Mouse (Mus musculus) ovary, postnatal 14 days (tissue): ENCODE data around the gene Fosl1.
A peak's percentile ranks its signal among the peaks of the same experiment; 100 is the strongest.

Experiments used
- DNase-seq: peaks from one replicate; pipeline ENCODE4 v3.0.0; 2022; ENCODE audit warnings: low spot score

Fosl1 gene

DNA sequence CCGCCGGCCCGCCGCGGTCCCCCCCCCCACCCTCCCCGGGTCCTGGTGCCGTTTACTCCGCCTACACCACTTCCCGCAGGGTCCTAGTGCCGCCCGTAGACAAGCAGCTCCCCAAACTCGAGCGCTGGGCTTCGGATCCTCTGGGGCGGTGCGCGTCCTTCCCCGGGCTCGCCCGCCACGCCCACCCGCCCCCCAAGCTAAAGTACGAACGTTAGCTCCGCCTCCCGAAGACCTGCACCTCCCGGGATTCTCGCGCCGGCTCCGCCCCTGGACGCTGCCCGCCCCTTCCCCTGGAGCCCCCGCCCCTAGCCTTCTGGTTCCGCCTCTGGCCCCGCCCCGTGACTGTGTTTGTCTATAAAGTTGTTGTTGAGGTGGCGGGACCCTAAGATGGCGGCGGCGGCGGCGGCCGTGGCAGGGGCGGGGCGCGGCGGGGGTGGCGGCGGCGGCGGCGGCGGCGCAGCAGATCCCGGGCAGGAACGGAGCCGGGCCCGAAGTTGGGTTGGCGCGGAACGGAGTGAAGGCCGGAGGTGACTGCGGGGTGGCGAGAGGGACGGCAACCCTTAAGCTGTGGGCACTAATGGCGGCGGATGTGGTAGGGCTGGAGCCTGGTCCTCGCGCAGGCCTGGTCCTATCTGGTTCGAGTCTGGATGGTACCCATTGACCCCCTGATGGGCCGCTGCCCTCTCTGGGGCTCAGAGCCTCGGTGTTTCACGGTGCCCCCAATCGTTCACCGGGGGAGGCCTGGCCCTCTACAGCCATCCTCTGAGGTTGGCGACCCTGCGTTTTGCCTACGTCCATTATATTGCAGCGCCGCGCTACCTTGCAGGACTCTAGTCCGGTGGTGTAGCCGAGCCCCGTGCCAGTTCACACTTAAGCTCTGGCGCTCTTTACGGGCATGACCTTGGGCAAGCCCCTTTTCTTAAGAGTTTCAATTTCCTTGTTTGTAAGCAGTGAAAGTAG is 22.3 kb upstream of the Fosl1 start, which contains the start of the genes Drap1 and AI837181:
Gene Drap1 (minus strand): TSS at position 198 of the 960 bp plus-strand sequence.
Gene AI837181 (plus strand): TSS at position 363 of the 960 bp plus-strand sequence.
- DNase-seq: peak; percentile 92

DNA sequence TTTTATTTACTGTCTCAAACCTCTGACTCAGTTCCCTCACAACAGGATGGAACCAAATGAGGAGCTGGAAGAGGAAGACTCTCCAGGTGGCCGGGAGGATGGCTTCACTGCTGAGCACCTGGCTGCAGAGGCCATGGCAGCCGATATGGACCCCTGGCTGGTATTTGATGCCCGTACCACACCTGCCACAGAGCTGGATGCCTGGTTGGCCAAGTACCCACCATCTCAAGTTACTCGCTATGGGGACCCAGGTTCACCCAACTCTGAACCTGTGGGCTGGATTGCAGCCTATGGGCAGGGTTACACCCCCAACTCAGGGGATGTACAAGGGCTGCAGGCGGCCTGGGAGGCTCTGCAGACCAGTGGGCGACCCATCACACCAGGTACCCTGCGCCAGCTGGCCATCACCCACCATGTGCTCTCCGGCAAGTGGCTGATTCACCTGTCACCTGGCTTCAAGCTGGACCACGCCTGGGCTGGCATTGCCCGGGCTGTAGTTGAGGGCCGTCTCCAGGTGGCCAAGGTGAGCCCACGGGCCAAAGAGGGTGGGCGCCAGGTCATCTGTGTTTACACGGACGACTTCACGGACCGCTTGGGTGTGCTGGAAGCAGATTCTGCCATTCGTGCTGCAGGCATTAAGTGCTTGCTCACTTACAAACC is 21.3 kb upstream of the Fosl1 start:
- DNase-seq: no peak

DNA sequence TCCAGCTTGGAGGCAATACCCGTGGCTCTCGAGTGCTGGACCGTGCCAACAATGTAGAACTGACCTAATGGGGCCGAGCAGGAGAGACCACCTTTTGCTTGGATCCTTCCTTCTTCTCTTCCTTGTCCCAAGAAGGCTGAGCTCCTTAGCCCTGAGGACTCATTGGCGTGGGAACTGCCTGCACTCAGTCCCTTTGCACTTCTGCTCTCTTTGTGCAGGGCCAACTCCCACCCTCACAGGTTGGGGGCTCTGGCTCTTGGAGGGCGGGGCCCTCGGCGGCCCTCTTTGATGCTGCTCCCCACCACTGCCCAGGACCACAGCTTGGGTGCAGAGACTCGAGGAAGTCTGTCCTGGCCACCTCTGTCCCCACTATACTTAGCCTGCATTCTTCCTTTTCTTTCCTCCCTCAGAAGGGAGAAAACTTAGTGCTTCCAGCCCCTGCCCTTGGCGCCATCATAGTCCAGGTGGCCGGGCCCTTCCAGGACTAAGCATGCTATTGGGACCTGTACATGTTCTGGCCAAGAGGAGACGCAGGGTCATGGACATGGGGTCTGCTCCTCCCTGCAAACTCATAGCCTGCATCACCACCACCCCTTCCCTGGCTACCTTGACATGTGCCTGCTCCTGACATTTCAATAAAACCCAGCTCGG is 20.6 kb upstream of the Fosl1 start:
- no peak for DNase-seq

DNA sequence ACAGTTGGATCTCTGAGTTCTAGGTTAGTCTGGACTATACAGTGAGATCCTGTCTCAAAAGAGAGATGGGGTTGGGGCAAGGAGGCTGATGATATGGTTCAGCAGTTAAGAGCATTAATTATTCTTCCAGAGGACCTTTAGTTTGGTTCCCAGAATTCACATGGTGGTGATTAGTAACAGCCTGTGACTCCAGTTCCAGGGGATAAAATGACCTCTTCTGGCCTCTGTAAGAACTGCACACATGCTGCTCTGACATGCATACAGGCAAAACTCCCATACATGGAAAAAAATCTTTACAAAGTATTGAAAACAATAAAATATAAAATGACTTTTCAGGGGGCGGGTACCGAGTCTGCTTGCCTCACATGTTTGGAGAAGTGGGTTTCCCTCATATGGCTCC is 19.3 kb upstream of the Fosl1 start:
- DNase-seq: no peak

DNA sequence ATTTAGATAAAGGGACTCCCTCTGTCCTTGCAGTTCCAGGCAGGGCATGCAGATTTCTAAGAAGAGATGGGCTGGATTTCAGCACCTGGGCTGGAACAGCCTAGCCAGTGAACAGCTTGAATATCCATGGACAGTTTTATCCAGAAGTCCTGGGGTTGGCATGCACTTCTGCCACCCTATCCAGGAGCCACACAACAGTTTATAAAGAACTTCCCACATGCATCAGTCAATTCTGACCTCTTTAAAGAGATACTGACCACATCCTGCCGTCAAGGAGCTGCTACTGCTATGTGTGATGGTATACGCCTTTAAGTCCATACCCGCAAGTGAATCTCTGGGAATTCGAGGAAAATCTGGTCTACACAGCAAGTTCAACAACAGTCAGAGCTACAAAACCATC is 18.1 kb upstream of the Fosl1 start:
- DNase-seq: no peak

DNA sequence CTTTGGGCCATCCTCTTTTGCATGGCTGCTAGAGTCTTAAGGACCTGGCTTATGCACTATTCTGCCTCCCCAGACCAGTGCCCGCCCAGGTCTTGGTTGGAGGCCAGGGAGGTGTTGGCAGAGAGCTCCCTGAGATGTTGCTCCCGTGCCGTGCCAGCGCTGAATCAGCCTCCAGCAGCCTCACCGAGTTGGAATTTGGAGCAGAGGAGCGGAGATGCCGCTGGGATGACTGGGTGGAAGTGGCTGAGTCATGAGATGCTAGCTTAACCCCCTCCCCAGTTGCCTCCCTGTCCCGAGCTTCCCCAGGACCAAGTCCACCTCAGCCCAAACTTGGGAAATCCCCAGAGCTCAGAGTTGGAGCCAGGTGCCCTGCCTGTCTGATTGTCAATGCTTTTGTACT is 17.5 kb upstream of the Fosl1 start:
- DNase-seq: no peak

DNA sequence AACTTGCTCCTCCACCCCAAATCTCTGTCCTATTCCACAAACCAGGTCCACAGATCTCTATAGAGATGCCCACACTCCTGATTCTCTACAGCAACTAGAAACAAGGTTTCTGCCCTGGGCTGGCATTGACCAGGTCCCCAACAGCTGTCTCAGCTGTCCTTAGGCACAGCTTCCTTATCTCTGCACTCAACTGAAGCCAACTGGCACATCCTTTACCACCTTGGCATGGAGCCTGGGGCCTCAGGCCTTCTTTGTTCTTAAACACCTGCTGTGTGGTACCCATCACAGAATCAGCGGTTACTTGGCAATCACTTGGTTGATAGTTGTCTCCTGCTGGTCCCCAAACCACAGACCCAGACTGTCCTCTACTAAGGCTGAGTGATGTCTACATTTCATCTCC is 16.9 kb upstream of the Fosl1 start:
- DNase-seq: no peak

DNA sequence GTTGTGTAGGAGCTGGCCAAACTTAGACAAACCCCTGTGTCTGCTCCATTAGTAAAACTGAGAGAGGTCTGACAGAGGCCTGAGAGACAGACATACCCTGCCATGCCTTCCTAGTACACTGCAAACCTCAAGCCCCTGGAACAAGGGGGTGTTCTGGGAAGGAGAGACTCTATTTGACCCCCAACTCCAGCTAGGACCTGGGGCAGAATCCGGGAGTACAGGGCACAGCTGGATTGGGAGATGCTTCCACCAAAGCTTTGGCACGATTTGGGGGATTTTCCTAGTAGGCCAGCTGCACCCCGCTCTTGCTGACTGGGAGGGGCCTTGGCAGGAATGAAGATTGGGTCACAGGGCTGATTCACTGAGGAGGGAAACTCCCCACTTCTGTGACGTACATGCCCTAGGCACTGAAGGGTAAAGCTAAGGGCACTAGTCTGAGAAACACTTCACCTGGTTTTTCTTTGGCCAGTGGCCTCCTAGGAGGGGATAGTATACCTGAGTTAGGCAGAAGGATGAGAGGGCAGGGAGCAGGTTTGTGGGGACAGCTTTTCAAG is 15.4 kb upstream of the Fosl1 start:
- DNase-seq: no peak

DNA sequence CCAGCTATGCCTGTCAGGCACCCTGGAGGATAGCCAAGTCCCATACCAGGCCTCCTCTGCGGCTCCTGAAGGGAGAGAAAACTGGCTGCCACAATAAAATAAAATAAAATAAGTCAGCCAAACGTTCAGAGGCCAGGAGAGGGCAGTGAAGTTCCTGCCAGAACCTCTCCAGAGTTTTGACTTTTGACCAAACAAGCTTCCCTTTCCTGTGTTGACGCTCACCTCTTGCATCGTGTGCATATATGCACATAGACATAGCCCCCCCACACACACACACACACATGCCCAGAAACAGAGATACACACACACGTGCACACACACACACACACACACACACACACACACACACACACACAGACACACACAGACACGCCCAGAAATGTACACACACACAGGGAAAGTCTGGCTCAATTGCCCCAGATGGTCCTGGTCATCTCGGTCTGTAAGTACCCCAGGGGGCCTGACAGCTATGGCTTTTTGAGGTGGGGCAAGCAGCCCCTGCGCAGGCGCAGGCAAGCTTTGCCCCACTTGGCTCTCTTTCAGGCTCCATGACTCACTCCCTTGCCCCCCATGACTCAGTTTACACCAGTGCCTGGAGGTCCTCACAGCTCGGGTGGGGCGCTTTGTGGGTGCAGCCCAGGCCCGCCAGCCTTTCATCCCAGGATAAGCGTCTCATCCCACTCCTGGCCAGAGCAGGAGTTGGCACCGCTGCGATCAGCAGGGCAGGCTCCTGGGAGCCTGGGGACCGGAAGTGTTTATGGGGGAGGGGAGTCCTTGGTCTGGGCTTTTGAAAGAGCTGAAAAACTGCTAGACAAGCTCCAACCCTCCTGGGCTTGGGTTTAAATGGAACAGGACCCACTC is 14.1 kb upstream of the Fosl1 start:
- peak; percentile 44 for DNase-seq

DNA sequence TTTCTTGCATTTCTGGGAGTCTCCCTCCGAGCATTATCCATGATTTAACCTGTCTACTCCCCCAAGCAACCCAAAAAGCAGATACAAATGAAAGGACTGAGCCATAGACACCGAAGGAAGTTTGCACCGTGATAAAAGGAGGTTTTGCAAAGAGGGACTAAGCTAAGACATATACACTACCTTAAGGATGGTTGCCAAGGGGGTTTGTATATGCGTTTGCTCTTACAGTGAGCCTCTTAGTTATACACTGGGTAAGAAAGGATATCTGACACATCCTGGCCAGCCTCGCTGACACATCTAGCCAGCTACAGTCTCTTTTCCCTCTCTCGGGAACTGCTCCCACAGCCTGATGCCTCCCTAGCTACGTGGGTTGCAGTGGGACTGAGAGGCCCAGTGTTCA is 13.4 kb upstream of the Fosl1 start:
- no peak for DNase-seq

DNA sequence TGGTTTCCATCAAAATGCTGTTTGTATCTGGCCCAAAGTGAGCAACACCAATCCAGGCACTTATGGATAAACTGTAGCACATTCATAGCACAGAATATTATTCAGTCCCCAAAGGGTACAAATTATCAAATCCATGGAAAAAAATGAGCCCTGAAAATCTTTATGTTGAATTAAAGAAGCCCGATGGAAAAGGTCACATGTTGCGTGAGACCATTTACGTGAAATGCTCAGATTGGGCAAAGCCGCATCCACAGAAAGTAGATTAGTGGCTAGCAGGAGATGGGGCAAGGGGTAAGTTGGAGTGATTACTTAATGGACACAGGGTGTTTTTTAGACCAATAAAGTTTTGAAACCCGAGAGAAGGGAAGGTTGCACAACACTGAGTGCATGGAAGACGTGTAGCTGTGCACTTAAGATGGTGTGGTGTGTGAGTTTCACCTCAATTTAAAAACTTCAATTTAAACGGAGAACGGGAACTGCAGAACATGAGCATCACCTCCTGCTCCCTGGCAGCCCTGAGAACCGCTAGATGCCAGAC is 2.9 kb upstream of the Fosl1 start:
- DNase-seq: no peak

DNA sequence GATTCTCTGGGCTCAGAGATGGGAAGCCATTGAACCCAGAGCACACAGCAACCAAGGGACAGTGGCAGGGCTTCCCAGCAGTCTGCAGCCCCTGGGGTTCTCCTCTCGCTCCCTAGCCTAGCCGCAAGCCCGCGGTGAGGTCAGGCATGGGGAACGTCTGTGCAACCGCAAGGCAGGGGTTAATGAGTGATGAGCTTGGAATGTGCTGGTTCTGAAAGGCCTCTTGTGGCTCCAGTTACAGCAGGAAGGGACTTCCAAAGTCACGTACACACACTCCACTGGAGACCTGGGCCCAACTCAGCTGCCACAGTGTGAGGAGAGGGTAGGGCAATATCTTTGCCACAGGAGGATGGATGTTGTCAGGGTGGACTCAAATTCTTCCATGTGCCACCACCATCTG is 2.4 kb upstream of the Fosl1 start:
- DNase-seq: no peak

DNA sequence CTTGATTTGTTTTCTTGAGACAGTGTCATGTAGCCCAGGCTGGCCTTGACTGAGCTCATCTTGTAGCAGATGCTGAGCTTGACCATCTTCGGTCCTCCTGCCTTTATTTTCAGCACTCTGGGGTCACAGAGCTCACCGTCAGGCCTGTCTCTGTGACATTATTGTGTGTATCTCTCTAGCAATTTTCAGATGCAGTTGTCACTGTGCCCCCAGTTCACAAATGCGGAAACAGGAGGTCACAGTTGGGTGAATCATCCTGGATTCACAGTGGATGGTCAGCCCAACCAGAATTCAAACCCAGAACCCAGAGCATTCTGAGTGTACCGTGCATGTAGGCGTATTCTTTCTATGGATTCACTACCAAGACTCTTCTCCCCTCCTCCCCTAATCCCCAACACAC is 1.6 kb upstream of the Fosl1 start:
- no peak for DNase-seq

DNA sequence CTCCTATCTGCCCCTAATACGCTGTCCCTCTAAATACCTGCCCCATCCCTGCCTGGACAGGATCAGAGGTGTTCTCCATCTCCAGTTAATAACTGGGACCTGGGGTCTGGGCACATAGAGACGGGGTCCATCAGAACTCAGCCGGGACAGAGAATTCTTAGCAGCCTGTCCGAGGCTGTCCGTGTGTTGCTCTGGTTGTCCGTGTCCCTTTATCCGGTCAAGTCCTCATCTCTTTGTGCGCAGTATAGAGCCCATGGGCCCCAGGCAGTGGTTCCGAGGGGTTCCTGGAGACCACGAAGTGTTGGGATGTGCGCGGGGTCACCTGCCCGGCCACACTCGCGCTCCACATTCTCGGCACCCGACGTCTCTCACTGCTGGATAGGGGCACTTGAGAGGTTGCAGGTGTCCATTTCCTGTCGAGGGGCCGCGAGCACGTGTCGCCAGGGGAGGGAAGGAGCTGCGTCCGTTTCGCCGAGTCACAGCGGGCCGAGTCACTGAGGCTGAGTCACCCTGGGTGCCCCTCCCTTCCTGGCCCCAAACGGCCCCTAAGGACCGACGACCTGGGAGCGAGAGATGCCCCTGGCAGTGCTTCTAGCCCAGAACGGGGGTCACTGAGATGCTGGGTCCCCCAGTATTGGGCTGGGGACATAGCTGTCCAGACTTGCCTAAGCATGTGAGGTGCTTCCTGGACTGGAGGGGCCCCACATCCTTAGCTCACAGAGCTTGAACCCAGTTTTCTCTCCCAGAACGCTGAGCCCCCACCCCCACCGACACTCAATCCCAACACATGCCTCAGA is 1.2 kb downstream of the Fosl1 start:
- DNase-seq: no peak

DNA sequence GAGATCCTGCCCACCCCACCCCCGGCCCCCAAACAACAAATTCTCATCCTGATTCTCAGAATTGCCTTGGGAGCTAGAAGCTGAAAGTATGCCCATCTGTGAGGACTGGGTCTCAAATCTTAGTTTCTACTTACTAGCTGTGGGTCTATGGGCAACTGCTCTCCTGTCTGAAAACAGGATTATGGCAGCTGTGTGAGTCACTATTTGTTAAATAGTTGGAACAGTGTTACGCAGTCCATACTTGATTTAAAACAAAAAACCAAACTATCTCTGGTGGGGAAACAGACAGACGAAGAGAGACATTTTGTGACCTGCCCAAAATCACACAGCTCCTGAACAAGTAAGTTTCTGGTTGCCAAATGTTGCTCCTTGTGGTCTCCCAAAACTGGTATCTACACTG is 2.3 kb downstream of the Fosl1 start:
- no peak for DNase-seq

DNA sequence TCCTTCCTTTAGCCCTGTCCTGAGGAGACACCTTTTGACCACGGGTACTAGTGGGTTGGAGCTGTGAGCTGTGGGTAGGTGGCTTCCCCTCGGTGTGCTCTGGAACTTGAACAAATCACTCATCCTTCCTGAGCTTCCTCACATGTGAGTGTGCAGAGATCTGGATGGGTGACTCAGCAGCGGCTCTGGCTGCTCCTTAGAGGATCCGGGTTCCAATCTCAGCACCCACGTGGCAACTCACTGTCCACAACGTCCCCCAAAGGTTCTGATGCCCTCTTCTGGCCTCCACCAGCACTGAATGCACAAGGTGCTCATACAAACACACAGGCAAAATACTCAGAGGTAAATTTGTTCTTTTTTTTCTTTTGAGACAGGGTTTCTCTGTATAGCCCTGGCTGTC is 4.4 kb downstream of the Fosl1 start:
- DNase-seq: no peak

DNA sequence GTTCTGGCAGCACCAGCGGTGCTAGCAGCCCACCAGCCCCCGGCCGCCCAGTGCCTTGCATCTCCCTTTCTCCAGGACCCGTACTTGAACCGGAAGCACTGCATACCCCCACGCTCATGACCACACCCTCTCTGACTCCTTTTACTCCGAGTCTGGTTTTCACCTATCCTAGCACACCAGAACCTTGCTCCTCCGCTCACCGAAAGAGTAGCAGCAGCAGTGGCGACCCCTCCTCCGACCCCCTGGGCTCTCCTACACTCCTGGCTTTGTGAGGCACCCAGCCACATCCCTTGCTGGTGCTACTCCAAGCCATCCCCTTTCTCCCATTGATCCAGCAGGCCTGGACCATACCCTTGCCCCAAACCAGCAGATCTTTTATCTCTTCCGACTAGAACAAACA is 7.7 kb downstream of the Fosl1 start:
- no peak for DNase-seq

DNA sequence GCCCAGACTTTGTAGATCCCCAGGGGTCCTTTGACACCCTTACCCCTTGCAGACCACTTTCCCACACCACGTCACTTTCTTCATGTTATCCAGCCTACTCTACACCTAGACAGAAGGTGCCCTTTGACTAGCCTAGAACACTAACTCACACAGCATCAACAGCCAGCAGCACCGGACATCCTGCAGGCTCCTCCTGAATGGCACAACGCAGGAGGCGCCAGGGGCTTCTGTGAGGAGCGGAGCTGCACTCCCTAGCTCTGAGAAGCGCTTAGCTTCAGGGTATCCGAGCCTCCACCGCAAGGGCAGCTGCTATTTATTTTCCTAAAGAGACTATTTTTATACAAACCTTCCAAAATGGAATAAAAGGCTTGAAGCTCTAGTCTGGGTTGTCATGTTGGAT is 8.2 kb downstream of the Fosl1 start:
- DNase-seq: no peak

DNA sequence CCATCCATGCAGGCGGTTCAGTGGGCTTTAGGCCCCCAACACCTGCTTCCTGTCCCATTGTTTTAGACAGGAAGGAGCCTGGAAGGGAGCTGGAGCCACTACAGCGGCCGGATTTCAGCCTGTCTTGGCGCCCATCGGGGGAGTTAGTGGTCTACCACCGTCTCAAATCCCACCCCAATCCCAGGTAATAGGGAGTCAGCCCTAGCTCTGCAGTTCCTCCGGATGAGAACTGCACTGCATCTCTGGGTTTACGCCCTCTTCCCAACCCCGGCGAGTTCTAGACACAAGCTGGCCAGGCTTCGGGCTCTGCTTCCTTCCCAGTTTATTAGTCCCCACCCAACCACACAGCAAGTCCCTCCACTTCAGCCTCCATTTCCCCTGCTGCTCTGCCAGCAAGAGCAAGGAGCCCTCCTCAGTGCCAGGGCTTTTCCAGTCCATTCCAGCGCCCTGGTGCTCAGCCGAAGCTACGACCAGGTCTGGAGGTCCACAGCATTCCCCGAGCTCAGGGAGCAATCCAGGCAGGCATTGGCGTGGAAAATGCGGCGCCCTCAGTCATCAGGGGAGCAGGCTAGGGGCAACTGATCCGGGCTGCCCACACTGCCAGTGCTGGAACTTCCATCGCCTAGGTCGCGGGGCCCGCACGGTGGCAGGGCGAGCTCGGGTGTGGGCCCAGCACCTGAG is 9.0 kb downstream of the Fosl1 start:
- DNase-seq: no peak
